Mouse (Mus musculus): Measurements from ENCODE around the gene Tnks2.

- no peak for TF ChIP-seq CTCF (IDR thresholded peaks at IDR 0.05; ENCODE audit: low read depth, low read length)
- TF ChIP-seq POLR2A (IDR thresholded peaks at IDR 0.05; ENCODE audit: borderline replicate concordance, low read depth, low read length): no peak
Measured at GRCm38 (mm10) chr19:36800288-36800687, 33.7 kb upstream of the Tnks2 start.
